Mouse (Mus musculus) hindbrain, embryonic 12.5 days (tissue): Measurements from ENCODE around the gene Gpr146. TPM values are rescaled to one million over a fixed set of nuclear protein-coding genes. Genes with fewer than 3 reads are reported as not detected.

Experiments used
- ATAC-seq: fragments of 200-750 bp; cut with Nextera tagmentation; 2 replicates; pipeline ENCODE4 v1.8.0; 2017; ENCODE audit warnings: moderate TSS enrichment; ENCODE audit not compliant: low FRiP score
- H3K27ac ChIP-seq: fragments of 300-500 bp; sonication (generic); 2 replicates; pipeline ENCODE4 v1.5.1; 2016; ENCODE audit warnings: mild to moderate bottlenecking
- H3K27me3 ChIP-seq: fragments of 300-500 bp; sonication (generic); 2 replicates; pipeline ENCODE4 v1.6.1; 2016; ENCODE audit warnings: mild to moderate bottlenecking
- H3K36me3 ChIP-seq: fragments of 300-500 bp; sonication (generic); 2 replicates; pipeline ENCODE4 v1.6.1; 2016; ENCODE audit warnings: mild to moderate bottlenecking
- H3K4me1 ChIP-seq: fragments of 300-500 bp; sonication (generic); 2 replicates; pipeline ENCODE4 v1.6.1; 2016
- H3K4me2 ChIP-seq: fragments of 300-500 bp; sonication (generic); replicated peaks from 2 replicates; pipeline ENCODE4 v1.6.1; 2016; ENCODE audit warnings: mild to moderate bottlenecking
- H3K4me3 ChIP-seq: fragments of 300-500 bp; sonication (generic); 2 replicates; pipeline ENCODE4 v1.5.1; 2016; ENCODE audit warnings: mild to moderate bottlenecking
- H3K9ac ChIP-seq: fragments of 300-500 bp; sonication (generic); 2 replicates; pipeline ENCODE4 v1.6.1; 2016; ENCODE audit warnings: mild to moderate bottlenecking, moderate library complexity
- H3K9me3 ChIP-seq: fragments of 300-500 bp; sonication (generic); replicated peaks from 2 replicates; pipeline ENCODE4 v1.6.1; 2016; ENCODE audit warnings: mild to moderate bottlenecking
- WGBS: fragments of 180-500 bp; shearing (Covaris S2); methylation state at CpG from one replicate; pipeline ENCODE4 v1.1.7; 2016; 5-methylcytosine and 5-hydroxymethylcytosine counted together
- polyA plus RNA-seq: library from polyadenylated mRNA; unstranded; fragments of >200 nt; fragmentation: Nextera tagmentation; extraction: Ambion mirVana; gene quantifications from 2 replicates; pipeline ENCODE4 v1.2.1, GENCODE M21; 2016

The Gpr146 gene
- polyA plus RNA-seq, 1 experiment from 2014 or later: 2.4 TPM

DNA sequence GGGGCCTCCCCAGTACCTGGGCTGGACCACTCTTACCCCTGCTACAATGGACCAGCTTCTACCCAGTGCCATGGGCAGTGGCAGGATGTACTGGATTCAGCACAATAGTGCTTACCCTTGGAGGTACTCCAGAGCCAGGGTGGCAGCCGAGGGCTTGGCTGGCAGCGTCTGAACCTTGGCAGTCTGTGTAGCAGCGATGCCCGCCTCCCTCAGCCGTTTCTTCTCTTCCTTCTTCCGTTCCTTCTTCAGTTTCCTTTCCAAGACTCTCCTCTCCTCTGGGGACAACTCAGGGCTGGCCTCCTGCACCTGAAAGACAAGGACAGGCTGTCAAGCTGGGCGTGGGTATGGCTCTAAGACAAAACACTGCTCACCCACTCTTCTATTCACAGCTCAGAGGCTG, 13.6 kb upstream of the Gpr146 start:
- 70% methylated on average over 6 of the region's 7 CpGs for WGBS
- no peak overlapping the region for H3K27ac ChIP-seq
- no peak for ATAC-seq

DNA sequence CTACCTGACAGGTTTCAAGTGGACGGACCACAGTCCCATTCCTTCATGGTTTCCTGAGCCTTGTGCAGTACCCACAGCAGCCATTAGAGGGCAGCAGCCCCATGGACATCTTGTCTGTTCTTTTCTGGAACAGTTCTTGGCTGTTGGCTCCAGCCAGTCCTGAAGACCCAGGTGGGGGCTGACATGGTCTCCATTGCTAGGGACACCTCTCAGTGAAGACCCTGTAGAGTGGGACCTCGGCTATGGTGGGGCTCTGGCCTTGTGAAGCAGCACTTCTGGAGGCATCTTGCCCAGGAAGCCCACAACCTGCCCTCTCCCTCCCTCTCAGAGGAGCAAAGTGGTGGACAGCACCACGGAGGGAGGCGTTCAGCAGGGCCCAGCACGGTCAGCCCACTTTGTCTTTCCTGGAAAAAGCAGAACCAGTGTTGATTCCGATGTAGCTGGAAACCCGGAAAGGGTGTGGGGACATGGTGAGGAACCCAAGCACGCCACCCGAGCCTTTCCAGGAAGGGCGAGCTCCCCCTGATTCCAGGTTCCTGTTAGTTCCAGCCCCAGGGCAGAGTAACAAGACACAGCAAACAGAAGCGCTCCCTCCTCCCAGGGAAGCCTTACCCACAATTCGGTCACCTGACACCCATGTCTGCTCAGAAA, 13.1 kb upstream of the Gpr146 start:
- Histone ChIP-seq H3K27ac (peak overlapping the region; percentile 60), H3K4me2 (0 out of 2 replicates have a peak overlapping the region, but pooled peaks have one; percentile 2), H3K4me1 (peaks cover 21% of the 10 kb centered on the region), H3K9ac (no peak overlapping the region), H3K27me3 (no peaks in the 10 kb centered on the region), H3K36me3 (no peaks in the 10 kb centered on the region), H3K9me3 (no peaks in the 10 kb centered on the region), H3K4me3 (no peak overlapping the region)
- ATAC-seq: peak; percentile 59
- 37% methylated on average over 12 of the region's 12 CpGs for WGBS

More for the DNA sequence above, 13.6 kb upstream of the Gpr146 start:
- H3K9ac ChIP-seq: no peak overlapping the region
- no peaks in the 10 kb centered on the region for H3K27me3 ChIP-seq
- no peaks in the 10 kb centered on the region for H3K36me3 ChIP-seq
- no peaks in the 10 kb centered on the region for H3K9me3 ChIP-seq
- peaks cover 19% of the 10 kb centered on the region for H3K4me1 ChIP-seq
- H3K4me2 ChIP-seq: no peak overlapping the region
- H3K4me3 ChIP-seq: no peak overlapping the region

DNA sequence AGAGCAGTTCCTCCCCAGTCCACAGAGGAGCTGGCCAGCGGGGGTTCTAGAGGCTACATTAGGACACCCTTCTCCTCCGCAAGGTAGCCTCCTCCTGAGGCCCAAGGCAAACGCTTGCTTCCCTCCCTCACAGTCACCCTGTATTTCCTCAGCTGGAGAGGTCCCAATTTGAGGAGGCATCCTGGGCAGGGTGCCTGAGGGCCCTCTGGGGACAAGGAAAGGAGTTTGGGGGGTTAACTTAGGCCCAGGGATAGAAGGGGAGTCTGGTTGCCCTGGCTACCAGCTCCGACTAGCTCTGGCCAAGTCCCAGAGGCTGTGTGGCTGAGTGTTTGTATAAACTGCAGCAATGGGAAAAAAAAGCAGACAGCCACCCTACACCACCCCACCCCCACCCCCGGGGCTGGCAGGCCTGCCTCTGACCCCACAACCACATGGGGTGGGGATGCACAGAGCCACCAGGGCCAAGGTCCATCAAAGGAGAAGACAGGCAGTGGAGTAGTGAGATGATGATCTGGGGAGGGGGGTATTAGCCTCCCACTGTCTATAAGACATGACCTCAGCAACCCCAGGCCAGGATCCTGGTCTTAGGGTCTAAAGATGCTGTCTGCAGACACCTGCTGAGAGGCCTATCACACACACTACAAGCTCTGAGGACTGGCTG, 12.5 kb upstream of the Gpr146 start:
- Histone ChIP-seq H3K4me1 (peaks cover 23% of the 10 kb centered on the region), H3K4me3 (no peak overlapping the region), H3K27ac (peak overlapping the region; percentile 60; the same call in 1 of the 2 replicates), H3K9me3 (no peaks in the 10 kb centered on the region), H3K4me2 (no peak overlapping the region), H3K36me3 (no peaks in the 10 kb centered on the region), H3K9ac (peak overlapping the region; percentile 32; the same call in 1 of the 2 replicates), H3K27me3 (no peaks in the 10 kb centered on the region)
- ATAC-seq: peak; percentile 42; the same call in 1 of the 2 replicates
- 32% methylated on average over 5 of the region's 5 CpGs for WGBS

DNA sequence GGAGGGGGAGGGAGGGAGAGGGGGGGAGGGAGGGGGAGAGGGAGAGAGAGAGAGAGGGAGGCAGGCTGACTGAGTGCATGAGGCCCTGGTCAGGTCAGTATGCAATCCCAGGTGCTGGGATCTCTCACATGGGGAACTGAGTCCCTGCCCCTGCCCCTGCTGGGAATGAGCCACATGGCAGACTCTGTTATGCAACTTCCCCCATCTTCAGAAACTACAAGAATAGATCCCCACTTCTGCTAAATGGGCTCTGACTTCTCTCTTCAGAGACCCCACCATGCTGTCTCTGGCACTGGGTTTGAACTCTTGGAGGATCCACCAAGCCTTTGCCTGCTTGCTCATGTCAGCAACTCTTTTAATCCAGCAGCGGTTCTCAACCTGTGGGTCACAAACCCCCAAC, 11.7 kb upstream of the Gpr146 start:
- Histone ChIP-seq H3K27ac (no peak overlapping the region), H3K4me1 (peaks cover 30% of the 10 kb centered on the region), H3K9ac (no peak overlapping the region), H3K27me3 (no peaks in the 10 kb centered on the region), H3K36me3 (no peaks in the 10 kb centered on the region), H3K4me3 (no peak overlapping the region), H3K9me3 (no peaks in the 10 kb centered on the region), H3K4me2 (no peak overlapping the region)
- WGBS: 89% methylated on average over 1 of the region's 1 CpGs
- ATAC-seq: no peak

DNA sequence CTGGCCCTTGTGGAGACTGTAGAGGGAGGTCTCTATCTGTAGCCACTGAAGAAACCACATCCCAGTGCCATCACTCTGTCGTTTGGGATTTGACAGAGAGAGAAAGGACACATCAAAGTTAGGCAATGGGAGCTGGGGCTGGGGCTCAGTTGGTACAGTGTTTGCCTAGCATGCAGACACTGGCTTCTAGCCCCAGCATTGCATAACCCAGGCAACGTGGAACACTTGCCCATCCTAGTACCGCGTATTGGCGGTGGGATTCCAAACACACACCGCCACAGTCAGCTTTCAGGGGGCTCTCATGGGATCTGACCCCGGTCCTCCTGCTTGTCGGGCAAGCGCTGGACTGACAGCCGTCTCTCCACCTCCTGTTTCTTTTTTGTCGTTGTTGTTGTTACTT, 11.0 kb upstream of the Gpr146 start:
- Histone ChIP-seq H3K4me3 (no peak overlapping the region), H3K4me2 (no peak overlapping the region), H3K9ac (no peak overlapping the region), H3K4me1 (peaks cover 32% of the 10 kb centered on the region), H3K9me3 (no peaks in the 10 kb centered on the region), H3K36me3 (no peaks in the 10 kb centered on the region), H3K27ac (no peak overlapping the region), H3K27me3 (no peaks in the 10 kb centered on the region)
- ATAC-seq: no peak
- WGBS: 81% methylated on average over 11 of the region's 11 CpGs

DNA sequence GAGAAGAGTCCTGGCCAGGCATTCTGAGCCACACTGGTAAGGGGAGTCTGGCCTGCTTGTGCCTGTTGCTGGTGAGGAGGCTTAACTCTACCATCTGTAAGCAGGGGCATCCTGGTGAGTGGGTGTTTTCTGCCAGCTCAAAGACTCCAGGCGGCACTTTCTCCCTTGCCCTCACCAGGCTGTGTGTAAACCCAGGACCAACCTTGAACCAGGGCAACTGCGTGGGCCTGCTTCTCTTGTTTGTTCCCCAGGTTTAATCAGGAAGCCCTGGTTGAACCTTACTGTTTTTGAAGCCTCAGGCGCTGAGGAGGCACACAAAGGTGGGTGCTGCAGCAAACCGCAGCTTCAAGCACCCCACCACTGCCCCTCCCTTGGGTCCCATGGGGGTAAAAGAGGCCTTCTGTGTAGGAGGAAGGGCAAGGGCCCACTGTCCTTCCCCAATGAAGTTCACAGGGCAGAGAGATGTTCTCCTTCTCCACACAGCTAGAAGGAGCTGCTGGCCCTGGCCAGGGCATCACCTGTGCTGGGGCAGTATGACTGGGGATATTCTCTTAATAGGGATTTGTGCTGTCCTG, 9.5 kb upstream of the Gpr146 start:
- Histone ChIP-seq H3K9me3 (no peaks in the 10 kb centered on the region), H3K27ac (no peak overlapping the region), H3K4me2 (no peak overlapping the region), H3K4me3 (no peak overlapping the region), H3K36me3 (no peaks in the 10 kb centered on the region), H3K4me1 (peaks cover 40% of the 10 kb centered on the region), H3K27me3 (no peaks in the 10 kb centered on the region; the same call in 1 of the 2 replicates), H3K9ac (no peak overlapping the region)
- ATAC-seq: no peak
- 92% methylated on average over 4 of the region's 4 CpGs for WGBS

DNA sequence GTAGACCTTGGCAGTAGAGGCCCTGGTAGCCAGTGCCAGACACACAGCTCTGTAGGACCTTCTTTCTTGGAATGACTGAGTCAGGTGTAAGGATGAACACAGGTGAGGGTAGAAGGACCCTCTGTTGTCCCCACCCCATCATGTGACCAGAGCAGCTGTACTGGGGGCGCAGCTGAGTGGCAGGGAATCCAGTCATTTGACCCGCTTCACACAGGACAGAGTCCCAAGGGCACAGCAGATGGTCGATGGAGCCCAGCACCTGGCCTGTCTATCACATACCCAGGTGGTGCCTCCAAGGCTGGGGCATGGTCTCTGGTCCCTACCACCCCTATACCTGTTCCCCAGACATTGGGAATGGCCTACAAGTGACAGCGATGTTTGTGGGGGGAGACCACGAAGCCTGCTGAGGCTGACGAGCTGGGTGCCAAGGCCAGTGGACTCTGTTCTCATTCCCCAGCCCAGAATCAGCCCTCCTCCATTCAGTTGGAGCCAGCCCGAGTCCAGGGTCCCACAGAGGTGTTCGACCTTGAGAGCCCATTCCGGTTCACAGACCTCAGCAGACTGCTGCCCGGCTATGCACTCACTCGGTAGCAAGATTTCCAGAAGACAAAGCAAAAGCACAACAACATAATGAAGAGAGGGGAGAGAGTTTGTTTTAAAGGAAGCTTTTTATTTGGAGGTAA, 8.7 kb upstream of the Gpr146 start:
- Histone ChIP-seq H3K36me3 (no peaks in the 10 kb centered on the region), H3K27ac (no peak overlapping the region), H3K4me2 (no peak overlapping the region), H3K4me1 (peaks cover 40% of the 10 kb centered on the region), H3K9ac (no peak overlapping the region), H3K9me3 (no peaks in the 10 kb centered on the region), H3K4me3 (no peak overlapping the region), H3K27me3 (no peaks in the 10 kb centered on the region; the same call in 1 of the 2 replicates)
- 83% methylated on average over 11 of the region's 11 CpGs for WGBS
- no peak for ATAC-seq

DNA sequence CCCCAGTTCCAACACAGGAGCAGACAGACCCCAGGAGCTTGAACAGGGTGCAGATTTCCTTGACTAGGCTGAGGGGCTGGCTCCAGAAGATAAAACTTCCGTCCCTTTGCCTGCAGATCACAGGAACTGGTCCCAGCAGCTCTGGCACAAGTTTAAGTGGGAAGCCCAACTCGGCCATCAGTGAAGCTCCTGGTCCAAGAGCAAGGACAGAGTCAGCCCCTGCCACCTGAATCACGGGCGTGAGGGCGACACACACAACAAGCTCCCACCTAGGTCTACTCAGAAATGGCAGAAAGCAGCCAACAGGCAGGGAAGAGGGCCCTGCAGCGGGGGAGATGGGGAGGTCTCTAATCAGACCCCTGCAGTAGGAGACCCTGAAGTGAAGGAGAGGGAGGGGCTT, 7.2 kb upstream of the Gpr146 start:
- H3K27ac ChIP-seq: no peak overlapping the region
- no peaks in the 10 kb centered on the region for H3K36me3 ChIP-seq
- no peaks in the 10 kb centered on the region for H3K9me3 ChIP-seq
- H3K27me3 ChIP-seq: no peaks in the 10 kb centered on the region; the same call in 1 of the 2 replicates
- no peak for ATAC-seq
- WGBS: 90% methylated on average over 6 of the region's 6 CpGs
- peaks cover 28% of the 10 kb centered on the region for H3K4me1 ChIP-seq
- no peak overlapping the region for H3K4me3 ChIP-seq
- no peak overlapping the region for H3K9ac ChIP-seq
- H3K4me2 ChIP-seq: no peak overlapping the region

DNA sequence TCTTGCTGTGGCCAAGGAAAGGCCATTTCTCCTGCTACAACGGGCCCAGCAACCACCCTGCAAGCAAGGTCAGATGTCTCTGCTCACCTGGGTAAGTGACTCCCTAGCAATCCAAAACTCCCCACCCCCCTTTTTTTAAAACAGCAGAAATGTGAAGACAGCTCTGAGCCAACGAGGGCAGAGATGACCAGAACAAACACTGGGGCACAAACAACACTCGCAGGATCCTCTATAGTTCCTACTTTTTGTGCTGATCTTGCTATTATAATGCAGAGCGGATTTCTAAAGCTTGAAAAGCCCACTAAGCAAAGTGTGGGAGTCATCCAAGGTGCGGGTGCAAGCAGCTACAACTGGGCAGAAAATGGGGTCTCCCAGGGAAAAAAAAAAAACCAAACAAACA, 6.4 kb upstream of the Gpr146 start:
- ATAC-seq: no peak
- no peaks in the 10 kb centered on the region for H3K9me3 ChIP-seq
- no peak overlapping the region for H3K27ac ChIP-seq
- no peaks in the 10 kb centered on the region for H3K36me3 ChIP-seq
- 0 out of 2 replicates have a peak overlapping the region, but pooled peaks have one; percentile 29 for H3K9ac ChIP-seq
- 61% methylated on average over 5 of the region's 5 CpGs for WGBS
- peaks cover 26% of the 10 kb centered on the region for H3K4me1 ChIP-seq
- H3K27me3 ChIP-seq: no peaks in the 10 kb centered on the region; the same call in 1 of the 2 replicates
- peak overlapping the region; percentile 65; the same call in 1 of the 2 replicates for H3K4me3 ChIP-seq
- H3K4me2 ChIP-seq: peak overlapping the region; percentile 81; the same call in 1 of the 2 replicates

DNA sequence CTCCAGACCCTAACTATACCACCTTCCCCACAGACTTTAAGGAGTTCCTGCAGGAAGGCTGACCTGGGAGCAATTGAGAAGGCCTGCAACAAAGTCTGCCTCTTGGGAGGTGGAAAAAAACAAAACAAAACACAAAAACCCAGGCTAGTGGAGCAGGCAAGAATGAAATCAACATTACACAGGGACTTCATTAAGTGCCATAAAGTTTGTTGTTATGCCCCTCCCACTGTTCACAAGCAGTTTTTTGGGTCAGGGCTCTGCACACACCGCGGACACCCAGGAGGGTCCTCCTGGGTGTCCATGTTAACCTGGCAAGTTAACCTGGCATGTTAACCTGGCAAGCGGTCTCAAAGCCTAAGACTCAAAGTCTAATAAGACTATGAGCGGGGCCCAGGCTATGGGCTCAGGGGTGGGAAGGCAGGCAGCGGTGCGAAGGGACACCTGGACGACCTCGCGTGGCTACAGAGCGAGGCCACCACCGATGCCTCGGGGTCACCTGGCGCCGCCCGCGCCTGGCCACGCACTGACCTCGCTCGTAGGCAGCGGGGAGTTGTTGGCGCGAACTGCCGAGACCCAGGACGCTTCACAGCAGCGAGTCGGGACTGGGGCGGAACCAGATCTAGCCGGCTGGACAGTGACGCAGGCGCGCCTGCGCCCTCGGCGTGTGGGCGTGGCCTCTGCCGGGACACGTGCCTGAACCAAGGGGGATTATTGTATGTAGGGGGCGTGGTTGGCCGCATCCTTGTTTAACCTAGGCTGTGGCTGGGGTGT, 5.7 kb upstream of the Gpr146 start:
- Histone ChIP-seq H3K4me1 (peaks cover 26% of the 10 kb centered on the region), H3K36me3 (no peaks in the 10 kb centered on the region), H3K27me3 (no peaks in the 10 kb centered on the region; the same call in 1 of the 2 replicates), H3K4me3 (peak overlapping the region; percentile 65), H3K4me2 (peak overlapping the region; percentile 81), H3K9ac (peak overlapping the region; percentile 91), H3K27ac (peak overlapping the region; percentile 76), H3K9me3 (no peaks in the 10 kb centered on the region)
- 1% methylated on average over 39 of the region's 39 CpGs for WGBS
- peak; percentile 93 for ATAC-seq

DNA sequence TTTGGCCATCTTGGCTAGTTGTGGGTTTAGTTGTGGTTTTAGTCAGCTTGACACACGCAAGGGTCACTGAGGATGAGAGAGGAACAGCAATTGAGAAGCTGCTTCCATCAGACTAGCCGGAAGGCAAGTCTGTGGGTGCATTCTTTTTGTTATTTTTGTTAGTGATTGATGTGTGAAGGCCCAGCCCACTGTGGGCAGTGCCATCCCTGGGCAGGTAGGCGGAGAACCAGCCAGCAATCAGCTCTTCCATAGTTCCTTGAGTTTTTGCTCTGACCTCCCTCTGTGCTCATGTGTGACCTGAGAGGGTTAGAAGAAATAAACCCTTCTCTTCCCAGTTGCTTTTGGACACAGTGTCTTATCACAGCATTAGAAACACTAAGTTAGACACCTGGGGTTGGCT, 4.4 kb upstream of the Gpr146 start:
- H3K9me3 ChIP-seq: no peaks in the 10 kb centered on the region
- H3K27me3 ChIP-seq: no peaks in the 10 kb centered on the region; the same call in 1 of the 2 replicates
- no peak overlapping the region for H3K4me2 ChIP-seq
- no peaks in the 10 kb centered on the region for H3K36me3 ChIP-seq
- H3K4me3 ChIP-seq: no peak overlapping the region
- H3K27ac ChIP-seq: no peak overlapping the region
- ATAC-seq: no peak
- WGBS: 82% methylated on average over 3 of the region's 3 CpGs
- peaks cover 33% of the 10 kb centered on the region for H3K4me1 ChIP-seq
- H3K9ac ChIP-seq: no peak overlapping the region
